Mouse (Mus musculus): ENCODE data around the gene Umod. TPM values are rescaled to one million over a fixed set of nuclear protein-coding genes. Genes with fewer than 3 reads are reported as not detected.

Gene Umod
- total RNA-seq (2014; rRNA removed; ENCODE audit: low replicate concordance) (not detected in 2 replicates), polyA plus RNA-seq (2015; fragmentation: Nextera tagmentation; extraction: Ambion mirVana) (not detected in 2 replicates)

DNA sequence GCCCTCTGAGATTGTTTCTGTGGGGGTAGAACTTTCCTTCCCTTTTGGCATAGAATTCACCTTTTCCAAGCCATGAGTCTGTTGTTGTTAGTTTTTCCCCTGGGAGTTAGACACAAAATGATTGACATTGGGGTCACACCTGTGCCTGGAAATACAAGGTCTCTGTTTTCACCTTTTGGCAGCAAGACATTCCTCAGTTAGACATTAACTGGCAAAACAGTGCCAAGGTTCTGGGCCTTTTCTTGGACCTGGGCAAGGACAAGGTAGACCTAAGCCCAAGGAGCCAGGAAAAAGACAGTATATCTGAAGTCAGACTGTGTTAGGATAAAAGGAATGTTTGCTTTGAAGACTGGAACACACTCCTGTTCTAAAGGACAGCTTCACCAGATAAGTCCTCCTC, at the start of gene Umod:
Gene Umod (minus strand): TSS at position 27 of the 400 bp plus-strand sequence.
- ATAC-seq (ENCODE audit: insufficient read depth, low read depth) (no peak), DNase-seq (ENCODE audit: low spot score) (no peak)
- no peak within 1 kb of the TSS for H3K27ac ChIP-seq (ENCODE audit: low read depth)
- no peaks in the 10 kb centered on the region for H3K4me1 ChIP-seq (ENCODE audit: control insufficient read depth, insufficient read depth)
- H3K9me3 ChIP-seq (replicated peaks; ENCODE audit: control insufficient read depth, low read length): no peaks in the 10 kb centered on the region
- no peak within 1 kb of the TSS for H3K9ac ChIP-seq (replicated peaks; ENCODE audit: low read depth, low read length)
- H3K36me3 ChIP-seq (replicated peaks; ENCODE audit: control insufficient read depth, insufficient read depth, low read length): no peaks in the 10 kb centered on the region
- no peak within 1 kb of the TSS for H3K4me3 ChIP-seq (ENCODE audit: low read depth, low read length)
- no peak within 1 kb of the TSS for H3K4me2 ChIP-seq (ENCODE audit: low read depth, low read length)
- no peaks in the 10 kb centered on the region for H3K27me3 ChIP-seq (ENCODE audit: control insufficient read depth, insufficient read depth, low read length)
- TF ChIP-seq CTCF (IDR thresholded peaks at IDR 0.05; ENCODE audit: low read depth): no peak
- TF ChIP-seq EP300 (IDR thresholded peaks at IDR 0.05; ENCODE audit: low read depth): no peak

DNA sequence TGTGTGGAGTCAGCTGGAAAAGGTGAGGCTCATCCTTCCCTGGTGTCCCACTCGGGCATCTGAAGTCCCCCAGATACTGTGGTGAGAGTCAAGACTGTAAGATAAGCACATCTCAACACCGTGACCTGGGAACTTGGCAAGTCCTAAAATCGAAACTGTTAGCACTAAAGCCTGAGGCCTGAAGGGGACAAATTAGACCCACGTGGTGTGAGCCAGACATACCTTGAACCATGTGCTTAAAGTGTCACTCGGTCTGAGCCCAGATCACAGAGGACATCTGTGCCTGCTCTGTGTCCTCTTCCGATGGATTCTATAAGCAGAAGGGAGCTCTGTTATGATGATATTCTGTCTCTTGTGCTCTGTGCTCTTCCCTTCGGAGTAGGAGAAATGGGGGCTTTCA, 49.5 kb upstream of the Umod start:
- Histone ChIP-seq H3K9me3 (replicated peaks; ENCODE audit: control insufficient read depth, low read length) (no peaks in the 10 kb centered on the region), H3K36me3 (replicated peaks; ENCODE audit: control insufficient read depth, insufficient read depth, low read length) (no peaks in the 10 kb centered on the region), H3K9ac (replicated peaks; ENCODE audit: low read depth, low read length) (no peak overlapping the region), H3K4me2 (ENCODE audit: low read depth, low read length) (no peak overlapping the region), H3K27ac (ENCODE audit: low read depth) (no peak overlapping the region), H3K4me3 (ENCODE audit: low read depth, low read length) (no peak overlapping the region), H3K27me3 (ENCODE audit: control insufficient read depth, insufficient read depth, low read length) (no peaks in the 10 kb centered on the region), H3K4me1 (ENCODE audit: control insufficient read depth, insufficient read depth) (no peaks in the 10 kb centered on the region)
- TF ChIP-seq EP300 (IDR thresholded peaks at IDR 0.05; ENCODE audit: low read depth) (no peak), CTCF (IDR thresholded peaks at IDR 0.05; ENCODE audit: low read depth) (no peak)
- ATAC-seq (ENCODE audit: insufficient read depth, low read depth) (no peak), DNase-seq (ENCODE audit: low spot score) (no peak)
- WGBS: 58% methylated on average over 7 of the region's 7 CpGs

DNA sequence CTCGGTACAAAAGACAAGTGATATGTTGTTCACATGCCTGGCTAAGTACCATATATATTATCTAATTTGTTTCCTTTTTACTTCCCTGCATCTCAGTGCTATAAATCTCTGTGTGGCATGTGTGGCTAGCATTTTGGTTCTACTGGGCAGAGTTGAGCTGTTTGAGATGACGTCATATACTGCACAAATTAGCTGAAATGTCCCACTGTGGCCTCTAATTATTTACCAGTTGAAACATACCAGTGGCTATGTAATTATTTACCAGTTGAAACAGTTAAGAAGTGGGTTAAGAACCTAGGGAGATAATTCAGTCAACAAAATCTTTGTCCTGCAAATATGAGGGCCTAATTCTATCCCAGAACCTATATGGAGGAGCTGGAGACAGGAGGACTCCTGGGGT, 48.5 kb upstream of the Umod start:
- Histone ChIP-seq H3K27me3 (ENCODE audit: control insufficient read depth, insufficient read depth, low read length) (no peaks in the 10 kb centered on the region), H3K27ac (ENCODE audit: low read depth) (no peak overlapping the region), H3K4me2 (ENCODE audit: low read depth, low read length) (no peak overlapping the region), H3K9ac (replicated peaks; ENCODE audit: low read depth, low read length) (no peak overlapping the region), H3K9me3 (replicated peaks; ENCODE audit: control insufficient read depth, low read length) (no peaks in the 10 kb centered on the region), H3K4me1 (ENCODE audit: control insufficient read depth, insufficient read depth) (no peaks in the 10 kb centered on the region), H3K36me3 (replicated peaks; ENCODE audit: control insufficient read depth, insufficient read depth, low read length) (no peaks in the 10 kb centered on the region), H3K4me3 (ENCODE audit: low read depth, low read length) (no peak overlapping the region)
- ATAC-seq (ENCODE audit: insufficient read depth, low read depth) (no peak), DNase-seq (ENCODE audit: low spot score) (no peak)
- no peak for TF ChIP-seq CTCF (IDR thresholded peaks at IDR 0.05; ENCODE audit: low read depth)
- no peak for TF ChIP-seq EP300 (IDR thresholded peaks at IDR 0.05; ENCODE audit: low read depth)
- 54% methylated on average over 2 of the region's 2 CpGs for WGBS

DNA sequence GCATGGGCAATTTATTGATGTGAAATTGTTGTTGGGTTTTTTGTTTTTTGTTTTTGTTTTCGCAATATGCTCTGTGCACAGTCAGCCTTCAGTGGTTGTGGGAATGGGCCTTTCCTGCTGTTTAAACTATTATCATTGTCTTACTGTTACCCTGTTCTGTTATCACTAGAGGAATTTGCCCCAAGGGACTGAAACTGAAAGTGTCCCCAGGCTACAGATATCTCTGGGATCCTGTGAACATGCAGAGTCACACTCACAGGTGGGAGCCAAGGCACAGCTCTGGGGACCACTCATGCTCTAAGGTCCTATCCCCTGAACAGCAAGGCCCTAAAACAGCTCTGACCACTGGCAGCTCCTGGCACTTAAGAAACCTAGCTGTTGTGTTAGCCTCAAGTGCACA, 48.1 kb upstream of the Umod start:
- H3K4me2 ChIP-seq (ENCODE audit: low read depth, low read length): no peak overlapping the region
- no peaks in the 10 kb centered on the region for H3K36me3 ChIP-seq (replicated peaks; ENCODE audit: control insufficient read depth, insufficient read depth, low read length)
- H3K9ac ChIP-seq (replicated peaks; ENCODE audit: low read depth, low read length): no peak overlapping the region
- no peaks in the 10 kb centered on the region for H3K9me3 ChIP-seq (replicated peaks; ENCODE audit: control insufficient read depth, low read length)
- WGBS: 85% methylated on average over 1 of the region's 1 CpGs
- H3K27me3 ChIP-seq (ENCODE audit: control insufficient read depth, insufficient read depth, low read length): no peaks in the 10 kb centered on the region
- no peak for DNase-seq (ENCODE audit: low spot score)
- H3K4me1 ChIP-seq (ENCODE audit: control insufficient read depth, insufficient read depth): no peaks in the 10 kb centered on the region
- no peak overlapping the region for H3K27ac ChIP-seq (ENCODE audit: low read depth)
- no peak overlapping the region for H3K4me3 ChIP-seq (ENCODE audit: low read depth, low read length)
- ATAC-seq (ENCODE audit: insufficient read depth, low read depth): no peak
- TF ChIP-seq EP300 (IDR thresholded peaks at IDR 0.05; ENCODE audit: low read depth): no peak
- no peak for TF ChIP-seq CTCF (IDR thresholded peaks at IDR 0.05; ENCODE audit: low read depth)

DNA sequence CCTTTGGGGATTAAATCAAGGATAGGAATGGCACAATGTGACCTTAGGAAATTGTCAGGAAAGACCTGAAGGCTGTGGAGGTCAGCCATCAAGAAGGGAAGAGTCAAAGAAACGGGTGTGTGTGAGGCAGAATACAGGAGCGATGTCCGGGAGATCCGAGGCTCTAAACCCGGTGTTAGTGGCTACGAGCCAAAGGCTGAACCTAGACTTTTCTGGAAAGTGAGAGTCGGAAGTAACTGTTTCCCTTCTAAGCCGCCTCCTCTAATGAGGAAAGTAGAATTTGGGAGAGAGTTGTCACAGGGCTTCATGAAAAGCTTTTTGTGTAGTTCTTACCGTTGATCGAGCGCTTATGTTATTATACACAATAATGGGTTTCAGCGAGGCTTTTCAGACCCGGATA, 47.4 kb upstream of the Umod start:
- no peak for TF ChIP-seq EP300 (IDR thresholded peaks at IDR 0.05; ENCODE audit: low read depth)
- H3K9ac ChIP-seq (replicated peaks; ENCODE audit: low read depth, low read length): no peak overlapping the region
- H3K4me3 ChIP-seq (ENCODE audit: low read depth, low read length): no peak overlapping the region
- no peaks in the 10 kb centered on the region for H3K27me3 ChIP-seq (ENCODE audit: control insufficient read depth, insufficient read depth, low read length)
- H3K27ac ChIP-seq (ENCODE audit: low read depth): no peak overlapping the region
- H3K4me1 ChIP-seq (ENCODE audit: control insufficient read depth, insufficient read depth): no peaks in the 10 kb centered on the region
- ATAC-seq (ENCODE audit: insufficient read depth, low read depth) (no peak), DNase-seq (ENCODE audit: low spot score) (no peak)
- H3K36me3 ChIP-seq (replicated peaks; ENCODE audit: control insufficient read depth, insufficient read depth, low read length): no peaks in the 10 kb centered on the region
- H3K4me2 ChIP-seq (ENCODE audit: low read depth, low read length): no peak overlapping the region
- no peaks in the 10 kb centered on the region for H3K9me3 ChIP-seq (replicated peaks; ENCODE audit: control insufficient read depth, low read length)
- WGBS: 72% methylated on average over 13 of the region's 13 CpGs

DNA sequence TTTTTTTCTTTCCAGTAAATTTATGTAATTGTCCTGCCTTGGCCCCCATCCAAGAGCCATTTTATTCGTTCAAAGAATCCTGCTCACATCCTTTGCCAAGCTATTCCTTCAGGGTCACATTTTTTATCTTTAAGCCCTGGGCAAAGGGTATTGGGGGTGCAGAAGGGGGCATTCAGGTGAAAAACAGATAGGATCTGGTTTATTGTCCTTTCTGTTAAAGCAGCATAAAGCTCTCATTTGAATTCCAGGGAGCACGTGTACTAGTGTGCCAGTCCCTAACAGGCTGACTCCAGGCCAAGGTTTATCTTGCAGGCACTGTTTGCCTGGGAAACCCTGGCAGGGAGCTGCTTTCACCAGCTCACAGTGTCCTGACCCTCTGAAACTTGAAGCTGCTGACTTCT, 46.8 kb upstream of the Umod start:
- TF ChIP-seq CTCF (IDR thresholded peaks at IDR 0.05; ENCODE audit: low read depth) (no peak), EP300 (IDR thresholded peaks at IDR 0.05; ENCODE audit: low read depth) (no peak)
- DNase-seq (ENCODE audit: low spot score): no peak
- ATAC-seq (ENCODE audit: insufficient read depth, low read depth): peak; percentile 47; the same call in 1 of the 2 replicates
- no peaks in the 10 kb centered on the region for H3K36me3 ChIP-seq (replicated peaks; ENCODE audit: control insufficient read depth, insufficient read depth, low read length)
- no peaks in the 10 kb centered on the region for H3K4me1 ChIP-seq (ENCODE audit: control insufficient read depth, insufficient read depth)
- no peak overlapping the region for H3K27ac ChIP-seq (ENCODE audit: low read depth)
- H3K27me3 ChIP-seq (ENCODE audit: control insufficient read depth, insufficient read depth, low read length): no peaks in the 10 kb centered on the region
- no peak overlapping the region for H3K4me2 ChIP-seq (ENCODE audit: low read depth, low read length)
- H3K4me3 ChIP-seq (ENCODE audit: low read depth, low read length): no peak overlapping the region
- WGBS: 22% methylated on average over 2 of the region's 2 CpGs
- no peaks in the 10 kb centered on the region for H3K9me3 ChIP-seq (replicated peaks; ENCODE audit: control insufficient read depth, low read length)
- H3K9ac ChIP-seq (replicated peaks; ENCODE audit: low read depth, low read length): no peak overlapping the region
